Mouse (Mus musculus): ENCODE data around the gene Gm20521. TPM values are rescaled to one million over a fixed set of nuclear protein-coding genes. Genes with fewer than 3 reads are reported as not detected.

The Gm20521 gene
- 2.8 TPM in 1 of 2 replicates, not detected in the other for polyA plus RNA-seq (2015; fragmentation: Nextera tagmentation; extraction: Ambion mirVana)

GRCm38 (mm10) chr14:54883154-54884021, at the start of gene Gm20521, which contains the start of gene Bcl2l2:
Gm20521 (plus strand) TSS chr14:54883441.
Bcl2l2 (plus strand) TSS chr14:54883377.

GRCm38 (mm10) chr14:54870861-54871260, 12.4 kb upstream of the Gm20521 start, which contains the start of gene Homez:
Homez (minus strand) TSS chr14:54870961.

DNA sequence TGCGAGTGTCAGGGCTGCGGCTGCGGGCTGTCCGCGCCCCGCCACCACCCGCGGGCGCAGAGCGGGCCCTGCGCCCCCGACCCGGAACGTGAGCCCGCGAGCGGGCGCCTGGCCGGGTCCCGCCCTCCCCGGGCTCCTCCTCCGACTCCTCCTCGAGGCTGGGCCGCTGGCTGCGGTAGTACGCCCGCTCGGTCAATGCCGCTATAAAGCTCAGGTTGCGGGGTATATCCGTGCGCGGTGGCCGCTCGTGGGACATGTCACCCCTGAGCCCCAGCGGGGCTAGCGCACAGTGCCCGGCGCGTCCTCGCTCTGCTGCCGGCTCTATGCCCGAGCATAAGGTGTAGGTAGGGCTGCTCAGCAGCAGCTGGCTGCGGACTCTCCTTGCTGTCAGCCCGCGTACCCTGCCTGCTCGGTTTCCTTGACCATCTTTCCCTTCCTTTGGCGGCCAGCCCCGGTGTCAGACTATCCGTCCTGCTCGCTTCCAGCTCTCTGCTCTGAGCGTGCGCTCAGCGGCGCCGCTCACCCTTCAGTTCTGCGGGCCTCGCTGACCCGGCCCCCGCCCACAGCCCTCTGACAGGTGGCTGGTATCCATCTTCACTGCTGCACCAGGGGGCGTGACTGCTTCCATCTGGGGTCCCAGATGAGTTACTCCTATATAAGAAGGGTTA, 6.1 kb upstream of the Gm20521 start, which contains the start of gene Ppp1r3e:
TSS of gene Ppp1r3e (minus strand) at position 503 of the 668 bp plus-strand sequence.

GRCm38 (mm10) chr14:54892200-54892599, 9.0 kb downstream of the Gm20521 start, which contains the start of gene Pabpn1:
Pabpn1 (plus strand) TSS chr14:54892500.

DNA sequence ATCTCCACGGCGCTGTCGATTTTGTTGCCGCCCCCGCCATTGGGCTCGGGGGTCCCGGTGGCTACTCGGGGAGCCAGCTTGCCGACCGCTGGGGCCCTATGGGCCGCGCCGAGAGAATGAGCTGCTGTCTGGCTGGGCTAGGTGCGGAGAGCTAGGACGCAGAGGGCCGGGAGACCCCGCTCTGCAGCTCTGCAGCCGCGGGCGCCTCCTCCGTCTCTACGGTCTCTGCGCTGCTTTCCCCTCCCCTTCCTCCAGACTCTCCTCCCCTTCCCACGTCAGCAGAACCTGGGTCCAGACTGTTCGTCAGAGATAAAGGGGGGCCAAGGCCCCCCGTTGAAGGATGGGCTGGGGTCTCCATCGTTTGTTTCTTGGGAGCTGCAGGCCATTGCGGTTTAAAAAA, 29.6 kb downstream of the Gm20521 start, which contains the start of gene Slc22a17:
TSS of gene Slc22a17 (minus strand) at position 247 of the 400 bp plus-strand sequence.

GRCm38 (mm10) chr14:54925349-54926342, 42.4 kb downstream of the Gm20521 start, which contains the start of gene Efs:
Efs (minus strand) TSS chr14:54926126.

DNA sequence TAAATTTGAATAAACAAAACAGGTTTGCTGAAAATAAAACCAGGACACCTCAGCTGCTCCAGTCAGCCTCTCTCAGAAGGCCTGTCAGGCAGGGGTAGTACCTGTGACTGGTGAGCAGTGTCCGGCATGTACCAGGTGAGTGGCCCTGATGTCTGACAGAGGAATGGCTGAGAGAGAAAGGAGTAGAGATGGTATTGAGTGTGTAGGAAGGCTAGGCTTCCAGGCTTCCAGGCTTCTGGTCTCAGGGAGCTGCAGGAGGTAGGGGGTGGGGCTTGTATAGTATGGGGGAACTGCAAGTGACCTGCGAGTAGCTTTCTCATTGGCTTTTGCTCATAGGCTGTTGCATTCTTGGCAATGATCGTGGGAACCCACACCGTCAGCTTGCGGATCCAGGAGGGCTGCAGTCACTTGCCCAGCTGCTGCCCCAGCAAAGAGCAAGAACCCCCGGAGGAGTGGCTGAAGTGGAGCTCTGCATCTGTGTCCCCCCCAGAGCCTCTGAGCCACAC, 49.5 kb downstream of the Gm20521 start, which contains the start of gene Il25:
TSS of gene Il25 (plus strand) at position 51 of the 506 bp plus-strand sequence.

DNA sequence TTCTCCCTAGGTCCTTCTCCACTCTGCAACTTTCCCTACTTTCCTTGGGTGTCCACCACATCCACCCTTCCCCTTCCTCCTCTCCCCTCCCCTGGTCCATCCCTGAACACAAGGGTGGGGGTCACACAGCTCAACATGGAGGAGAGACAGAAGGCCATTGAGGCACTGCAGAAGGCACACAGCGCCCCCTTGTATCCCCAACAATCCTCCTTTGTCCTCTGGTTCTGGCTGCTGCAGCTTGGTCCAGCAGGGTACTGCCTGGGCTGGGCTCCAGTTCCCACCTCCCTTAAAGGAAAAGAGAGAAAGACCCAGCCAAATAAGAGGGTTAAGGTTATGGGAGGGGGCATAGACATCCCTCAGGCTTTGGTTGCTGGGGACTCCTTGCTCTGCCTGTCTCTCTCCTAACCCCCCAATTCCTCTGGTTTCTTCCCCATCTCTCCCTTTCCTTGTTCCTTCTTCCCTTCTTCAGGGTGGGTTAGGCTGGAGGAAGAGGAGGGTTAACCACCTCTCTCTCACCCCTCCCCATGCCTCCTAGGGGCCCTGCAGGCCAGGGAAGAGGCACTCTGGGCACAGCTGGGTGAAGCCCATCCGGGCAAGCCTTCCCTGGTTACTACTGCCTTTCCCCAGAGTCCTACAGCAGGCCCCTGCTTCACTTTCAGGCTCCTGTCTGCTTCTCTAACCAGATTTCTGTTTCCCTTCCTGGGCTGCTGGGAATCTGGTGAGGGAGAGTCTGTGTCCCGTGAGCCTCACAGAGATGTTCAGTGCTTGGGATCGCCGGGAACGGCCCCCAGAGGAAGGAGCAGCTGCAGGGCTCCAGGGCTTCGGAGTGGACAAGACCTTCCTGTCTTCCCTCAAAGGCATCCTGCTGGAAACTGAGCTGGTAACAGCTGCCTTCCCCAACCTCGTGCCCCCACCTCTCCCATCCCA, 52.9 kb downstream of the Gm20521 start, which contains the start of gene Cmtm5:
TSS of gene Cmtm5 (plus strand) at position 358 of the 927 bp plus-strand sequence.

Other genes with a start within 250 kb of the Gm20521 start
- not detected in 2 replicates for gene Gm17606, start 242.5 kb upstream of the Gm20521 start, polyA plus RNA-seq (2015; fragmentation: Nextera tagmentation; extraction: Ambion mirVana)
- gene Cdh24, start 242.1 kb upstream of the Gm20521 start, polyA plus RNA-seq (2015; fragmentation: Nextera tagmentation; extraction: Ambion mirVana): 0.80 and 0.84 TPM in 2 replicates
- 88.8 and 106 TPM in 2 replicates for gene 1700123O20Rik, start 197.2 kb upstream of the Gm20521 start, polyA plus RNA-seq (2015; fragmentation: Nextera tagmentation; extraction: Ambion mirVana)
- 49.4 and 65.2 TPM in 2 replicates for gene Acin1, start 196.5 kb upstream of the Gm20521 start, polyA plus RNA-seq (2015; fragmentation: Nextera tagmentation; extraction: Ambion mirVana)
- gene Gm29776, start 184.6 kb upstream of the Gm20521 start, polyA plus RNA-seq (2015; fragmentation: Nextera tagmentation; extraction: Ambion mirVana): 0.11 and 0.19 TPM in 2 replicates
- gene Cebpe, start 171.3 kb upstream of the Gm20521 start, polyA plus RNA-seq (2015; fragmentation: Nextera tagmentation; extraction: Ambion mirVana): 0.77 and 1.2 TPM in 2 replicates
- 16.5 and 30.8 TPM in 2 replicates for gene Slc7a8, start 101.5 kb upstream of the Gm20521 start, polyA plus RNA-seq (2015; fragmentation: Nextera tagmentation; extraction: Ambion mirVana)
- gene Rnf212b, start 69.3 kb upstream of the Gm20521 start, polyA plus RNA-seq (2015; fragmentation: Nextera tagmentation; extraction: Ambion mirVana): 1.1 and 1.5 TPM in 2 replicates
- 5.6 and 9.5 TPM in 2 replicates for gene Homez, start 12.5 kb upstream of the Gm20521 start, polyA plus RNA-seq (2015; fragmentation: Nextera tagmentation; extraction: Ambion mirVana)
- gene Ppp1r3e, start 5.9 kb upstream of the Gm20521 start, polyA plus RNA-seq (2015; fragmentation: Nextera tagmentation; extraction: Ambion mirVana): 1.6 and 1.8 TPM in 2 replicates
- gene Bcl2l2, start 64 bp upstream of the Gm20521 start, polyA plus RNA-seq (2015; fragmentation: Nextera tagmentation; extraction: Ambion mirVana): 3.2 and 4.3 TPM in 2 replicates
- gene Pabpn1, start 9.1 kb downstream of the Gm20521 start, polyA plus RNA-seq (2015; fragmentation: Nextera tagmentation; extraction: Ambion mirVana): 56.6 and 88.0 TPM in 2 replicates
- 47.4 and 48.2 TPM in 2 replicates for gene Slc22a17, start 29.7 kb downstream of the Gm20521 start, polyA plus RNA-seq (2015; fragmentation: Nextera tagmentation; extraction: Ambion mirVana)
- gene Efs, start 42.7 kb downstream of the Gm20521 start, polyA plus RNA-seq (2015; fragmentation: Nextera tagmentation; extraction: Ambion mirVana): 10.4 and 13.2 TPM in 2 replicates
- gene Il25, start 49.3 kb downstream of the Gm20521 start, polyA plus RNA-seq (2015; fragmentation: Nextera tagmentation; extraction: Ambion mirVana): 0.32 TPM in 1 of 2 replicates, not detected in the other
- 5.5 and 12.5 TPM in 2 replicates for gene Cmtm5, start 52.8 kb downstream of the Gm20521 start, polyA plus RNA-seq (2015; fragmentation: Nextera tagmentation; extraction: Ambion mirVana)
- 1.1 and 3.5 TPM in 2 replicates for gene Myh6, start 83.5 kb downstream of the Gm20521 start, polyA plus RNA-seq (2015; fragmentation: Nextera tagmentation; extraction: Ambion mirVana)
- not detected in 2 replicates for gene Gm17428, start 93.5 kb downstream of the Gm20521 start, polyA plus RNA-seq (2015; fragmentation: Nextera tagmentation; extraction: Ambion mirVana)
- 1.7 and 2.2 TPM in 2 replicates for gene Myh7, start 111.2 kb downstream of the Gm20521 start, polyA plus RNA-seq (2015; fragmentation: Nextera tagmentation; extraction: Ambion mirVana)
- gene Ngdn, start 132.0 kb downstream of the Gm20521 start, polyA plus RNA-seq (2015; fragmentation: Nextera tagmentation; extraction: Ambion mirVana): 77.4 and 82.0 TPM in 2 replicates
- gene Zfhx2, start 208.9 kb downstream of the Gm20521 start, polyA plus RNA-seq (2015; fragmentation: Nextera tagmentation; extraction: Ambion mirVana): 4.4 and 6.0 TPM in 2 replicates
- gene Thtpa, start 211.3 kb downstream of the Gm20521 start, polyA plus RNA-seq (2015; fragmentation: Nextera tagmentation; extraction: Ambion mirVana): 13.7 and 16.6 TPM in 2 replicates
- gene Ap1g2, start 223.2 kb downstream of the Gm20521 start, polyA plus RNA-seq (2015; fragmentation: Nextera tagmentation; extraction: Ambion mirVana): 10.0 and 17.4 TPM in 2 replicates
- gene Jph4, start 233.5 kb downstream of the Gm20521 start, polyA plus RNA-seq (2015; fragmentation: Nextera tagmentation; extraction: Ambion mirVana): 3.6 and 7.0 TPM in 2 replicates

All from adrenal gland, postnatal 0 days (tissue).